Mouse (Mus musculus): ENCODE measurements at regions not wholly inside any gene's neighbourhood (a gene's known extent, or its start where the extent isn't known, plus 50 kb on each side); places are given as distances from the start of the nearest gene placed in this dataset.

GRCm38 (mm10) chr10:117952116-117953025 lies 106.5 kb upstream of the Rap1b start:
- H3K4me1 ChIP-seq (ENCODE audit: control insufficient read depth, insufficient read depth, low read length) = no peaks in the 10 kb centered on the region
- no peaks in the 10 kb centered on the region for H3K27me3 ChIP-seq (ENCODE audit: control insufficient read depth, insufficient read depth, low read length)
- no peak overlapping the region for H3K9ac ChIP-seq (ENCODE audit: low read length)
- no peaks in the 10 kb centered on the region for H3K36me3 ChIP-seq (ENCODE audit: control insufficient read depth, insufficient read depth, low read length)
- no peak for ATAC-seq (ENCODE audit: low FRiP score)
- WGBS = 80% methylated on average over 26 of the region's 26 CpGs
- DNase-seq (ENCODE audit: low spot score, missing footprints) = no peak
- H3K4me3 ChIP-seq (ENCODE audit: low read depth, low read length) = no peak overlapping the region
- no peak overlapping the region for H3K4me2 ChIP-seq
- no peaks in the 10 kb centered on the region for H3K9me3 ChIP-seq (ENCODE audit: control insufficient read depth, low read length)
- no peak overlapping the region for H3K27ac ChIP-seq (ENCODE audit: low read depth, low read length)

GRCm38 (mm10) chr10:117953026-117953711 lies 107.3 kb upstream of the Rap1b start:
- ATAC-seq (ENCODE audit: low FRiP score) (no peak), DNase-seq (ENCODE audit: low spot score, missing footprints) (no peak)
- H3K4me2 ChIP-seq = no peak overlapping the region
- H3K9ac ChIP-seq (ENCODE audit: low read length) = no peak overlapping the region
- H3K4me1 ChIP-seq (ENCODE audit: control insufficient read depth, insufficient read depth, low read length) = no peaks in the 10 kb centered on the region
- no peaks in the 10 kb centered on the region for H3K36me3 ChIP-seq (ENCODE audit: control insufficient read depth, insufficient read depth, low read length)
- H3K27me3 ChIP-seq (ENCODE audit: control insufficient read depth, insufficient read depth, low read length) = no peaks in the 10 kb centered on the region
- 25% methylated on average over 12 of the region's 12 CpGs for WGBS
- H3K4me3 ChIP-seq (ENCODE audit: low read depth, low read length) = no peak overlapping the region
- no peak overlapping the region for H3K27ac ChIP-seq (ENCODE audit: low read depth, low read length)
- H3K9me3 ChIP-seq (ENCODE audit: control insufficient read depth, low read length) = no peaks in the 10 kb centered on the region

DNA sequence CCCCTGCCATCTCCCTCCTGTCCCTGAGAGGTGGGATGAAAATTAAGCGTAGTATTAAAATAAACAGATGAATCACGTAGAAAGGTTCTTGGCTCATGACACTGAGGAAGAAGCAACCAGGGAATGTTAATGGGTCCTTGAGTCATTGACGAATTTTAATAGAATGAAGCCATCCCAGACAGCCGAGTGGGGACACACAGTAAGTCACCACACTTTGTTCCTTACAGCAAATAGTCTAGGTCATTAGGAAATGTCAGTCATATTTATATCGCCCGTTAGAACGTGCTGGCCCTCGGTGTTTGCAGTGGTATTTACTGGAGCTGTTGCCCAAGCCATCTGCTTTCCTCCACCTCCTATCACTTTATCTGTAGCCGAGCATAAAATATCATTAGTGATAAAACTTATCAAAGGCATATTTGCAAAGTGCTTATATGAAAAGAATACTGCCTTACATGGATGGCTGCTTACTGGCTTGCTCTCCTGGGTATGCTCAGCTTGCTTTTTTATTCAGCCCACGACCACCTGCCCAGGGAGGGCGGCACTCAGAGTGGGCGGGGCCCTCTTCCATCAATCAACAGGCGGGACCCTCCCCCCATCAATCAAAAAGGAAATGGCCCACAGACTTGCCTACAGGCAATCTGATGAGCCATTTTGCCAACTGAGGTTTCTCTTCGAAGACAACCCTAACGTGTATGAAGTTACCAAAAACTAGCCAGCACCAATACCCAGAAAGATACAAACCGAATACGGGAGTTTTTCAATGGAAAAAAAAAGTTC lies 110.5 kb upstream of the Rap1b start:
- DNase-seq (ENCODE audit: low spot score, missing footprints) (no peak), ATAC-seq (ENCODE audit: low FRiP score) (no peak)
- H3K9me3 ChIP-seq (ENCODE audit: control insufficient read depth, low read length) = no peaks in the 10 kb centered on the region
- H3K4me1 ChIP-seq (ENCODE audit: control insufficient read depth, insufficient read depth, low read length) = no peaks in the 10 kb centered on the region
- no peak overlapping the region for H3K4me2 ChIP-seq
- H3K4me3 ChIP-seq (ENCODE audit: low read depth, low read length) = no peak overlapping the region
- no peak overlapping the region for H3K9ac ChIP-seq (ENCODE audit: low read length)
- H3K27me3 ChIP-seq (ENCODE audit: control insufficient read depth, insufficient read depth, low read length) = no peaks in the 10 kb centered on the region
- H3K27ac ChIP-seq (ENCODE audit: low read depth, low read length) = no peak overlapping the region
- 89% methylated on average over 17 of the region's 17 CpGs for WGBS
- no peaks in the 10 kb centered on the region for H3K36me3 ChIP-seq (ENCODE audit: control insufficient read depth, insufficient read depth, low read length)

DNA sequence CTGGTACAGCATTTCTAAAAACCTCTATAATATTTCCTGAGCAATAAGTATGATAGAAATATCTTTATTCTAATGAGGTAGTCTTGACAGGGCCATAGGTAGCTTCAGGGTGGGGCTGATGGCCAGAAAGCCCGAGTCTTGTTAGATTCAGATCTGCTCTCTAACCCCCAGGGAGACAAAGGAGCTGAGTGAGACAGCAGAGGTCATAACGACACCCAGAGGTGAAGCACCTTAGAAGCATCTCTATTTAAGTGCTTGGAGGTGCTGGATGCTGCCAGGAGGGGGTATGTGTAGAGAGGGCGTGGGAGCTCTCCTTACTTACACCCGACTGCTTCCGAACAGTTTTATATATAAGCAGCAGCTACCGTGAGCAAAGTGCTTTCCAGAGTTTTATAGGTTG lies 128.9 kb upstream of the Rap1b start:
- H3K4me1 ChIP-seq (ENCODE audit: control insufficient read depth, insufficient read depth, low read length) = no peaks in the 10 kb centered on the region
- H3K9me3 ChIP-seq (ENCODE audit: control insufficient read depth, low read length) = no peaks in the 10 kb centered on the region
- no peak overlapping the region for H3K4me3 ChIP-seq (ENCODE audit: low read depth, low read length)
- 74% methylated on average over 6 of the region's 6 CpGs for WGBS
- no peak for ATAC-seq (ENCODE audit: low FRiP score)
- no peak overlapping the region for H3K4me2 ChIP-seq
- H3K27me3 ChIP-seq (ENCODE audit: control insufficient read depth, insufficient read depth, low read length) = no peaks in the 10 kb centered on the region
- DNase-seq (ENCODE audit: low spot score, missing footprints) = no peak
- no peaks in the 10 kb centered on the region for H3K36me3 ChIP-seq (ENCODE audit: control insufficient read depth, insufficient read depth, low read length)
- no peak overlapping the region for H3K27ac ChIP-seq (ENCODE audit: low read depth, low read length)
- no peak overlapping the region for H3K9ac ChIP-seq (ENCODE audit: low read length)

- Histone ChIP-seq H3K9me3 (ENCODE audit: control insufficient read depth, low read length) (no peaks in the 10 kb centered on the region), H3K4me3 (ENCODE audit: low read depth, low read length) (no peak overlapping the region), H3K27ac (ENCODE audit: low read depth, low read length) (no peak overlapping the region), H3K36me3 (ENCODE audit: control insufficient read depth, insufficient read depth, low read length) (no peaks in the 10 kb centered on the region), H3K4me1 (ENCODE audit: control insufficient read depth, insufficient read depth, low read length) (no peaks in the 10 kb centered on the region), H3K4me2 (no peak overlapping the region), H3K27me3 (ENCODE audit: control insufficient read depth, insufficient read depth, low read length) (no peaks in the 10 kb centered on the region), H3K9ac (ENCODE audit: low read length) (no peak overlapping the region)
- no peak for ATAC-seq (ENCODE audit: low FRiP score)
- WGBS = 78% methylated on average over 1 of the region's 1 CpGs
- DNase-seq (ENCODE audit: low spot score, missing footprints) = no peak
Observed at GRCm38 (mm10) chr10:117975467-117975866, 129.6 kb upstream of the Rap1b start.

DNA sequence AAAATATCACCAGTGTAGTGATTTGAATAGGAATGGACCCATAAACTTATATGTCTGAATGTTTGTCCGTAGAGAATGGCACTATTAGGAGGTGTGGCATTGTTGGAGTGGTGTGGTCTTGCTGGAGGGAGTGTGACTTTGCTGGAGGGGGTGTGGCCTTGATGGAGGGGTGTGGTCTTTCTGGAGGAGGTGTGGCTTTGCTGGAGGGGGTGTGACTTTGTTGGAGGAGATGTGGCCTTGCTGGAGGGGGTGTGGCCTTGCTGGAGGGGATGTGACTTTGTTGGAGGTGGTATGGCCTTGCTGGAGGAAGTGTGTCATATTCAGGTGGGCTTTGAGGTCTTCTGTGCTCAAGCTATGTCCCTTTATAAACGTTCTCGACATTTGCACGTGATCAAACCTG lies 133.3 kb upstream of the Rap1b start:
- no peak overlapping the region for H3K4me2 ChIP-seq
- H3K4me1 ChIP-seq (ENCODE audit: control insufficient read depth, insufficient read depth, low read length) = no peaks in the 10 kb centered on the region
- H3K9ac ChIP-seq (ENCODE audit: low read length) = no peak overlapping the region
- no peak for DNase-seq (ENCODE audit: low spot score, missing footprints)
- 95% methylated on average over 4 of the region's 4 CpGs for WGBS
- H3K4me3 ChIP-seq (ENCODE audit: low read depth, low read length) = no peak overlapping the region
- no peak for ATAC-seq (ENCODE audit: low FRiP score)
- no peaks in the 10 kb centered on the region for H3K27me3 ChIP-seq (ENCODE audit: control insufficient read depth, insufficient read depth, low read length)
- H3K36me3 ChIP-seq (ENCODE audit: control insufficient read depth, insufficient read depth, low read length) = no peaks in the 10 kb centered on the region
- no peaks in the 10 kb centered on the region for H3K9me3 ChIP-seq (ENCODE audit: control insufficient read depth, low read length)
- no peak overlapping the region for H3K27ac ChIP-seq (ENCODE audit: low read depth, low read length)

DNA sequence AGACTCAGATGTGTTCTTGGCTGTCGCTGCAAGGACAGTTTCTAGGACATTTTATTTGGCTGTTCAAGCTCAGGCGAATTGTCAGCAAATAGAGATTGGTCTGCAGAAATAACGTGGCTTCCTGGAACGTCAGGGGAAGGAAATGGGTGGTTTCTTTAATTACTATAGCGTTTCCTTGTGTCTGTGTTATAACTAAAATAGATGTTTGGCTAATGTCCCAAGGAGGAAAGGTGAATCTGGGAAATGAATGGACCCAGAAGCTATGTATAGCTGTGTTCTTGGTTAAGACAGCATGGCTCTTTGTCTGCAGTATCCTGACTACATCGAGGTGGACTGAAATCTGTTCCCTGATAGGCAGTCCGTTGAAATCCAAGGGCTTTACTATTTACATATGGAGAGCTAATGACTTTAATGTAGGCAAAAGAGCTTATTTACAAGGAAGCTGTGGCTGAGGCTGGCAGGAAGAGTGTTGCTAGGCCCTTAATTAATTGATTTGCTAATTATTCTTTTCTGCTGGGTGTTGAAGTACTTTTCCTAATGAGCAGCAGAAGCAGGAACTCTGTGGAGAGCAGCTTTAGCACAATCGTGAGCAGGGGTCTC lies 136.9 kb upstream of the Rap1b start:
- DNase-seq (ENCODE audit: low spot score, missing footprints) (no peak), ATAC-seq (ENCODE audit: low FRiP score) (no peak)
- no peaks in the 10 kb centered on the region for H3K27me3 ChIP-seq (ENCODE audit: control insufficient read depth, insufficient read depth, low read length)
- no peaks in the 10 kb centered on the region for H3K4me1 ChIP-seq (ENCODE audit: control insufficient read depth, insufficient read depth, low read length)
- H3K36me3 ChIP-seq (ENCODE audit: control insufficient read depth, insufficient read depth, low read length) = no peaks in the 10 kb centered on the region
- WGBS = 59% methylated on average over 8 of the region's 8 CpGs
- H3K4me3 ChIP-seq (ENCODE audit: low read depth, low read length) = no peak overlapping the region
- no peak overlapping the region for H3K9ac ChIP-seq (ENCODE audit: low read length)
- H3K27ac ChIP-seq (ENCODE audit: low read depth, low read length) = no peak overlapping the region
- H3K9me3 ChIP-seq (ENCODE audit: control insufficient read depth, low read length) = no peaks in the 10 kb centered on the region
- H3K4me2 ChIP-seq = no peak overlapping the region

DNA sequence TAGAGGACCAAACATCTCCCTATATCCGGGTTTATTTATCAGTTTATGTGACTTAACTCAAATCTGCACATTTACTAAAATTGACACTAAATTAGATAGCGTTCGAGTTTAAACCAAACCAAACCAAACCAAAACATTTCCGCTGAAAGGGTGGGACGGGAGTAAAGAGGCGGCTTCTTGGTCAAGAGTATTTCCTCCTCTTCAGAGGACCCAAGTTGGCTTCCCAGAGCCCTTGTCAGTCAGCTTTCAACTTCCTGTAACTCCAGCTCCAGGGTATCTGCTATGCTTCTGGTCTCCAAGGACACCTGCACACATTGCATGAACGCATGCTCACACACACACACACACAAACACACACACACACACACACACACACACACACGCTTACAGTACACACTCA lies 137.4 kb upstream of the Rap1b start:
- no peaks in the 10 kb centered on the region for H3K36me3 ChIP-seq (ENCODE audit: control insufficient read depth, insufficient read depth, low read length)
- 86% methylated on average over 8 of the region's 8 CpGs for WGBS
- H3K9ac ChIP-seq (ENCODE audit: low read length) = no peak overlapping the region
- H3K27me3 ChIP-seq (ENCODE audit: control insufficient read depth, insufficient read depth, low read length) = no peaks in the 10 kb centered on the region
- H3K4me3 ChIP-seq (ENCODE audit: low read depth, low read length) = no peak overlapping the region
- ATAC-seq (ENCODE audit: low FRiP score) = no peak
- H3K4me2 ChIP-seq = no peak overlapping the region
- H3K9me3 ChIP-seq (ENCODE audit: control insufficient read depth, low read length) = no peaks in the 10 kb centered on the region
- DNase-seq (ENCODE audit: low spot score, missing footprints) = no peak
- H3K27ac ChIP-seq (ENCODE audit: low read depth, low read length) = no peak overlapping the region
- H3K4me1 ChIP-seq (ENCODE audit: control insufficient read depth, insufficient read depth, low read length) = no peaks in the 10 kb centered on the region
